Mouse (Mus musculus): ENCODE data around the gene 4930407I10Rik.
A peak's percentile ranks its signal among the peaks of the same experiment; 100 is the strongest.

4930407I10Rik gene

DNA sequence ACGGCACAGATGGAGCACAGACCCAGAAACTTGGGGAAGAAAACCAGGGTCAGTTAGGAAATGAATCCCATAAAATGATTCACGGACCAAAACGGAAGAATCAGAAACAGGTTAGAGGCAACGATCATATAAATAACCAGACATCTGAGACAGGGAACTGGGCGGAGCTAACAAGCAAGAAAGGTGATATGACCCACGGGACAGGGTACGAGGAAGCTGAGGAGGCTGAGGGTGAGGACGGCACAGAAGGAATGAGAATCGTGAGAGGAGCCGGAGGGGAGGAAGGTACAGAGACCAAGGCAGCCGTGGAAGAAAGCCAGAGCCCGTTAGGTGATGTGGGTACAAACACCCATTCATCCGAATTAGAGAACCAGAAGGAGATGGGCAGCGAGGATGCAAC, 5.0 kb downstream of the 4930407I10Rik start:
- DNase-seq, result no peak

GRCm38 (mm10) chr15:82065511-82065910, 6.6 kb downstream of the 4930407I10Rik start:
- peak; percentile 64 to 83 for DNase-seq

DNA sequence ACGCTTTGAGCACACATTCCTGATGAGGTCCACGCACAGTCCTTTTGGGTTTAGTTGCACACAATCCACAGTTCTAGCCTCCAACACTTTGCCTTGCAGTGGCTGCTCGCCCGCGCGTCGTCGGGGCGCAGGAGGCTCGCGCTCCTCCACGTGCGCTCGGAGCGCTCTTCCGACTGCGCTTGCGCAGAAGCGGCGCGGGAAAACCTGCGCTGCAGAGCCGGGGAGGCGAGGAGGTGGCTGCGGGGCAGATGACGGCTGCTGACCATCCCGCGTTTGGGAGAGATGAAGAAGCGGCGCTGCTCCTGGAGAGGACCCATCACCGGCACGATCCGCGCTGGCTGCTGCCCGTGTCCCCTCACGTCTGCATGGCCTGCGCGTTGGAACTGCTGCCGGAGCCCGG, 10.9 kb downstream of the 4930407I10Rik start, which contains the start of gene Mei1:
Gene Mei1, plus strand, starts transcription at position 99 of the 400 bp plus-strand sequence.
- DNase-seq, result no peak

- no peak for DNase-seq
Observed at GRCm38 (mm10) chr15:82071816-82072469, 13.0 kb downstream of the 4930407I10Rik start.

GRCm38 (mm10) chr15:82073490-82073889, 14.5 kb downstream of the 4930407I10Rik start:
- no peak for DNase-seq

- DNase-seq, result no peak
Observed at GRCm38 (mm10) chr15:82079883-82080282, 20.9 kb downstream of the 4930407I10Rik start.

DNA sequence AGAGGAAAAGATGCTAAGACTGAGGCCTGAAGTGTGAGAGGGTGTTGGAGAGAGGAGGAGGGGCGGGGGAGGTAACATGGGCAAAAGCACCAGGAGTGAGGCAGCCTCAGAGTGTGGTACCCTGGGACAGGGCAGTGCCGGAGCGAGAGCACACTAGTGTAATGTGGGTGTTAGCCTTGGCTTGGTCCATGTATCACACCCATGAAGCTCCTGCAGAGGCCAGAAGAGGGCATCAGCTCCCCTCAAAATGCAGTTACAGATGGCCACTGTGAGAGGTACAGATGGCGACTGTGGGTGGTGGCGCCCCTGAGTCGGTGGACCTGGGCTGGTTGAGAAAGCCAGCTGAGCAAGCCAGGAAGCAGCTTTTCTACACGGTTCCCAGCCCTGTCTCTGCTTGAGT, 22.2 kb downstream of the 4930407I10Rik start:
- peak; percentile 80 to 82 for DNase-seq

DNA sequence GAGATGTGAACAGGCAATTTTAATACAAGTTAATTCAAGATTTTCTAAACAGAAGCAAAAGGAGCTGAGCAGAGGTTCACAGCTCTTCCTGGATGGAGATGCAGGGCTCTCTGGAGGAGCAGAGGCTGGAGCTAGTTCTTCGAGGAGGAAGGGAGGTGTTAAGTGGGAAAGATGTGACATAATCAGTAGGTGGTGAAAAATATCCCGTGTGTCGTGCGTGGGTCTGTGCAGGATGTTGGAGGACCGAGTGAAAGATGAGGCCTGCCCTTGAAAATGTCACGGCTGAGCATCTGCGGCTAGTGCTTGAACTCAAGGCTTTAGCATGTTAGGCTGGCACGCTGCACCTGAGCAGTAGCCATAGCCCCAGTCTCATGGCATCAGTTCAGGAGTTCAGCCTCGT, 26.7 kb downstream of the 4930407I10Rik start:
- no peak for DNase-seq

GRCm38 (mm10) chr15:82086131-82086530, 27.2 kb downstream of the 4930407I10Rik start:
- DNase-seq, result no peak

DNA sequence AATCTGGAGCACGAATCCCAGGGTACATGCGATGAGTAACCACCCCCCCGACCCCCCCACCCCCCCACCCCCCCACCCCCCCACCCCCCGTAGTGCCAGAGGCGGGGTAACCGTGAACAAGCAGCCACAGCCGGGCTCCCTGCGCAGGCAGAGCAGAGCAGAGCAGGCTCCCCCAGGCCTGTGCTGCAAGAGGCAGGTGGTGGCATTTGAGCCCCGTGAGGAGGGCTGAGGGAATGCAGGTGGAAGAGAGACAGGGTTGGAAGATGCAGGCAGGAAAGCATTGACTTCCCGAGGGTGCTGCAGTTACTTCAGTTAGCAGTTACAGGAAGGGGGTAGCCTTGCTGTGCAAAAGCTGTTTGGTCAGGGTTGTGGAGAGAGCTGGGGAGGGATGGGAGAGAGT, 28.3 kb downstream of the 4930407I10Rik start:
- peak in 1 of 2 experiments; percentile 22 for DNase-seq

DNA sequence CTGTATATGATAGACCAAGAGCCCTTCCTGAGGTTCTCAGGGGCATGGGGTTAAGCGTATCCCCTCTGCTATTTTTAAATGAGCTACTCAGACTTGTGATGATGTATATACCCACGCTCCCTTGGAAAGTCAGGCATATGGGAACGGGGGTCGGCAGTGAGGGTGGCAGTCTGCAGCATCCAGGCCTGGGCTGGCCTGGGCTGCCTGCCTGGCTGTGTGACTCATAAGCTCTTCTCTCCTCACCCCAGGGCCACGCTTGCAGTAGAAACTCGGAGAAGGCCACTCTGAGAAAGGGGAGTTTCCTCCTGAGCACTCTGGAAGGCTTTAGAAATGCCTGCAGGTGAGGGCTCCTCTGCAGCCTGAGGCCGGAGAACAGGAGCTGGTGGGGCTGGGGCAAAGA, 32.1 kb downstream of the 4930407I10Rik start:
- DNase-seq, result no peak

DNA sequence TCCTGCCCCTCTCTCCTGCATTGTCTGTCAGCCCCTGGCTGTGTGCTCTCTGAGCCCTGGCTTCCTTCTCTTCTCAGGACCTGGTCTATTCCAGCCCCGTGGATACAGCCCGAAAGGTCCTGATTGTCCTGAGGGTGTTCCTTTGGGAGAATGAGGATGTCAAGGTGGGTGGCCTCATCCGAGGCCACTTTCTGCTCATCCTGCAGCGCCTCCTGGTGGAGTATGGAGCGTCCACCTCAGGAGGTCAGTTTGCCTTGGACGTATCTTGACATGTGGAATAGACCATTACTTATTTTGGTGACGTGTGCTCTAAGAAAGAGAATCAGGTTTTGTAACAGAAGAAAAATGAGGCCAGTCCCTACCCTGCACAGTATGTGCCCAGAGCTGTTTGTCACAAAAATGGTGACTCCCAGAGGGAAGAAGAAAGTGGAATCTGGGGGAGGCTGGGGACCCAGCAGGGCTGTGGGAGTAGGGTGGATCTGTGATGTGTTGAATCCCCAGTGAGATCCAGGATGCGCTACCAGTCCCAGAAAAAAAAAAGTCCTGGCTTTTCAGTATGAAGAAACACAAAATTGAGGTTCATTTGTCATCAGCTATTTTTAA, 48.1 kb downstream of the 4930407I10Rik start:
- peak; percentile 77 to 78 for DNase-seq

All from cerebellum, postnatal 36 days (tissue).